Mouse (Mus musculus): ENCODE measurements around the gene C130050O18Rik. TPM values are rescaled to one million over a fixed set of nuclear protein-coding genes. Genes with fewer than 3 reads are reported as not detected.

Gene C130050O18Rik
- polyA plus RNA-seq (2012; fragmentation: generic; extraction: Trizol) = 0.20 TPM
- long read RNA-seq, experiment 1 = 0 reads
- long read RNA-seq, experiment 2 = 0 reads

- Histone ChIP-seq H3K4me3 (ENCODE audit: insufficient read depth, poor library complexity, severe bottlenecking) (no peak within 1 kb of the TSS), H3K27me3 (ENCODE audit: control insufficient read depth, insufficient read depth, insufficient read length) (no peaks in the 10 kb centered on the region), H3ac (ENCODE audit: control insufficient read depth, insufficient read length, low read depth) (no peak within 1 kb of the TSS), H3K36me3 (ENCODE audit: control insufficient read depth, insufficient read depth) (no peaks in the 10 kb centered on the region), H3K79me2 (ENCODE audit: control insufficient read depth, insufficient read depth) (no peaks in the 10 kb centered on the region), H3K79me3 (ENCODE audit: low read depth) (no peaks in the 10 kb centered on the region)
- TF ChIP-seq MAX (IDR thresholded peaks at IDR 0.05) (no peak), CEBPB (IDR thresholded peaks at IDR 0.05; ENCODE audit: low read depth) (no peak), MYOG (IDR thresholded peaks at IDR 0.05; ENCODE audit: control insufficient read depth, extremely low read depth, insufficient read length) (no peak), MYOD1 (IDR thresholded peaks at IDR 0.05; ENCODE audit: control insufficient read depth, insufficient read length, low read depth) (no peak), CTCF (IDR thresholded peaks at IDR 0.05; ENCODE audit: control insufficient read depth, insufficient read depth, insufficient read length) (no peak), FOSL1 (IDR thresholded peaks at IDR 0.05; ENCODE audit: insufficient read depth, low read length, poor library complexity, severe bottlenecking) (no peak), USF1 (IDR thresholded peaks at IDR 0.05; ENCODE audit: low read depth) (no peak)
These were observed at the start of gene C130050O18Rik for GRCm38 (mm10) chr5:139404801-139405401. Gene C130050O18Rik (plus strand): TSS chr5:139405280.

GRCm38 (mm10) chr5:139358653-139359052 is 46.4 kb upstream of the C130050O18Rik start:
- TF ChIP-seq MYOD1 (IDR thresholded peaks at IDR 0.05; ENCODE audit: control insufficient read depth, insufficient read length, low read depth) (no peak), FOSL1 (IDR thresholded peaks at IDR 0.05; ENCODE audit: insufficient read depth, low read length, poor library complexity, severe bottlenecking) (no peak), MAX (IDR thresholded peaks at IDR 0.05) (no peak), CTCF (IDR thresholded peaks at IDR 0.05; ENCODE audit: control insufficient read depth, insufficient read depth, insufficient read length) (peak; percentile 60)
- Histone ChIP-seq H3K36me3 (ENCODE audit: control insufficient read depth, insufficient read depth) (no peaks in the 10 kb centered on the region), H3K79me3 (ENCODE audit: low read depth) (no peaks in the 10 kb centered on the region), H3ac (ENCODE audit: control insufficient read depth, insufficient read length, low read depth) (no peak overlapping the region), H3K79me2 (ENCODE audit: control insufficient read depth, insufficient read depth) (no peaks in the 10 kb centered on the region), H3K27me3 (ENCODE audit: control insufficient read depth, insufficient read depth, insufficient read length) (no peaks in the 10 kb centered on the region), H3K4me3 (ENCODE audit: insufficient read depth, poor library complexity, severe bottlenecking) (no peak overlapping the region)

GRCm38 (mm10) chr5:139359244-139359643 is 45.8 kb upstream of the C130050O18Rik start:
- no peaks in the 10 kb centered on the region for H3K27me3 ChIP-seq (ENCODE audit: control insufficient read depth, insufficient read depth, insufficient read length)

GRCm38 (mm10) chr5:139363858-139364257 is 41.2 kb upstream of the C130050O18Rik start:
- Histone ChIP-seq H3K27me3 (ENCODE audit: control insufficient read depth, insufficient read depth, insufficient read length) (no peaks in the 10 kb centered on the region), H3K4me3 (ENCODE audit: insufficient read depth, poor library complexity, severe bottlenecking) (no peak overlapping the region), H3ac (ENCODE audit: control insufficient read depth, insufficient read length, low read depth) (no peak overlapping the region), H3K36me3 (ENCODE audit: control insufficient read depth, insufficient read depth) (no peaks in the 10 kb centered on the region), H3K79me3 (ENCODE audit: low read depth) (no peaks in the 10 kb centered on the region), H3K79me2 (ENCODE audit: control insufficient read depth, insufficient read depth) (no peaks in the 10 kb centered on the region)
- TF ChIP-seq CTCF (IDR thresholded peaks at IDR 0.05; ENCODE audit: control insufficient read depth, insufficient read depth, insufficient read length) = no peak
- TF ChIP-seq USF1 (IDR thresholded peaks at IDR 0.05; ENCODE audit: low read depth) = no peak
- TF ChIP-seq MYOD1 (IDR thresholded peaks at IDR 0.05; ENCODE audit: control insufficient read depth, insufficient read length, low read depth) = no peak
- no peak for TF ChIP-seq FOSL1 (IDR thresholded peaks at IDR 0.05; ENCODE audit: insufficient read depth, low read length, poor library complexity, severe bottlenecking)
- TF ChIP-seq MAX (IDR thresholded peaks at IDR 0.05) = no peak
- no peak for TF ChIP-seq MYOG (IDR thresholded peaks at IDR 0.05; ENCODE audit: control insufficient read depth, extremely low read depth, insufficient read length)
- no peak for TF ChIP-seq CEBPB (IDR thresholded peaks at IDR 0.05; ENCODE audit: low read depth)

More at GRCm38 (mm10) chr5:139359244-139359643, 45.8 kb upstream of the C130050O18Rik start:
- no peak for TF ChIP-seq CTCF (IDR thresholded peaks at IDR 0.05; ENCODE audit: control insufficient read depth, insufficient read depth, insufficient read length)
- no peak for TF ChIP-seq MYOD1 (IDR thresholded peaks at IDR 0.05; ENCODE audit: control insufficient read depth, insufficient read length, low read depth)
- TF ChIP-seq MAX (IDR thresholded peaks at IDR 0.05) = no peak
- TF ChIP-seq USF1 (IDR thresholded peaks at IDR 0.05; ENCODE audit: low read depth) = no peak
- TF ChIP-seq MYOG (IDR thresholded peaks at IDR 0.05; ENCODE audit: control insufficient read depth, extremely low read depth, insufficient read length) = no peak
- no peak for TF ChIP-seq CEBPB (IDR thresholded peaks at IDR 0.05; ENCODE audit: low read depth)
- no peak for TF ChIP-seq FOSL1 (IDR thresholded peaks at IDR 0.05; ENCODE audit: insufficient read depth, low read length, poor library complexity, severe bottlenecking)
- no peak overlapping the region for H3ac ChIP-seq (ENCODE audit: control insufficient read depth, insufficient read length, low read depth)
- no peaks in the 10 kb centered on the region for H3K36me3 ChIP-seq (ENCODE audit: control insufficient read depth, insufficient read depth)
- H3K79me2 ChIP-seq (ENCODE audit: control insufficient read depth, insufficient read depth) = no peaks in the 10 kb centered on the region
- no peak overlapping the region for H3K4me3 ChIP-seq (ENCODE audit: insufficient read depth, poor library complexity, severe bottlenecking)
- no peaks in the 10 kb centered on the region for H3K79me3 ChIP-seq (ENCODE audit: low read depth)

- H3K4me3 ChIP-seq (ENCODE audit: insufficient read depth, poor library complexity, severe bottlenecking) = no peak overlapping the region
- TF ChIP-seq CTCF (IDR thresholded peaks at IDR 0.05; ENCODE audit: control insufficient read depth, insufficient read depth, insufficient read length) (peak; percentile 80), USF1 (IDR thresholded peaks at IDR 0.05; ENCODE audit: low read depth) (no peak)
- no peaks in the 10 kb centered on the region for H3K79me3 ChIP-seq (ENCODE audit: low read depth)
- no peaks in the 10 kb centered on the region for H3K79me2 ChIP-seq (ENCODE audit: control insufficient read depth, insufficient read depth)
- H3ac ChIP-seq (ENCODE audit: control insufficient read depth, insufficient read length, low read depth) = no peak overlapping the region
- no peaks in the 10 kb centered on the region for H3K36me3 ChIP-seq (ENCODE audit: control insufficient read depth, insufficient read depth)
- no peaks in the 10 kb centered on the region for H3K27me3 ChIP-seq (ENCODE audit: control insufficient read depth, insufficient read depth, insufficient read length)
These were observed 40.7 kb upstream of the C130050O18Rik start for GRCm38 (mm10) chr5:139364260-139364910.
